In the genomic region with DNA sequence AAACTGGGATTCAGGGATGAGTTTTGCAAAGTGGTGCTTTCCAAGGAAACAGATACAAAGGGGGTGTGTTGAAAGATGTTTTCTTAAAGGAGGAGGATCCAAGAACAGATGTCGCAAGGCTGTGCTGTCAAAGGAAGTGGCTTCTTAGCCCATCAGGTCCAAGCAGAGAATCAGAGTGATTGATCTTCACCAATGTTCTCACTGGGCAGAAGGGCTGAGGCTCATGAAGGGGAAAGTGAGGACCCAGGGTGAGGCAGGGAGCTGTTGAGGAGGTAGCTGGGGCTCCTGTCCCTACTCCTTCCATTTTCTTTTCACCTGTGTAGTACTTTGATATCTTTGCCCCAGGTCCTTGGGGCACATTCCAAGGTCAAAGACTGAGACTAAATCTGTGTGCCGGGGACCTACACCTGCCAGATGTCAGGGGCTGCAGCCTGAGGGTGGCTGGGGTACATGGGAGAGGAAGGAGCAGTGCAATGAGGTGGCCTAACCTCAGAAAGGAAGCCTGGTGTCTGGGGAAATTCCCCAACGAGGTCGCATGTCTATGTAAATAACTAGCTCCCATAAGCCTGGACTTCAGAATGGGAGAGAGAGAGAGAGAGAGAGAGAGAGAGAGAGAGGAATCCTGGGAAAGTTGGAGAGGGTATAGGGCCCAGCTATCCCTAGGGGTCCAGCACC, we compare ENCODE assay signal across 10 mouse cellular contexts. TPM values are rescaled to one million over a fixed set of nuclear protein-coding genes. Genes with fewer than 3 reads are reported as not detected.
A peak's percentile ranks its signal among the peaks of the same experiment; 100 is the strongest.
DNase-seq lines count a peak whose midpoint lies in the region; ATAC-seq and TF ChIP-seq lines count a peak whose summit lies in the region.
"Had no signal": no experiment of that assay in that cellular context is flagged by ENCODE, and none has a peak within 500 bp of the region (broad histone marks: within the 10 kb centered on the region; RNA-seq: fewer than 3 reads in every experiment).

No protein-coding gene starts in this region.

- TF ChIP-seq POLR2A in small intestine, adult 2 months (IDR thresholded peaks at IDR 0.05; ENCODE audit: low read depth, low read length), result no peak

- WGBS in small intestine, adult 2 months, result 19% methylated on average over 4 of the region's 4 CpGs

- DNase-seq in A20 (ENCODE audit: low read depth, low spot score), result peak; percentile 57
- no peak for DNase-seq in layer of hippocampus, adult 9-10 months (ENCODE audit: low spot score)
- DNase-seq in retina, embryonic 14.5 days (ENCODE audit: low spot score), result no peak
- DNase-seq in right cerebral cortex, postnatal 10 days (ENCODE audit: low spot score in 2 of 2), result no peak

- H3K27ac ChIP-seq in small intestine, adult 2 months (ENCODE audit: insufficient read depth, low read depth, low read length), result peak overlapping the region; percentile 93
- H3K27ac ChIP-seq: embryonic facial prominence, embryonic 15.5 days; kidney, postnatal 0 days; liver, embryonic 15.5 days had no signal

- no peak overlapping the region for H3K4me3 ChIP-seq in small intestine, adult 2 months (ENCODE audit: low read depth, low read length)
- H3K4me3 ChIP-seq: embryonic facial prominence, embryonic 15.5 days; liver, embryonic 15.5 days had no signal

- H3K36me3 ChIP-seq in small intestine, adult 2 months (ENCODE audit: control insufficient read depth, insufficient read depth, low read length), result no peaks in the 10 kb centered on the region
- H3K36me3 ChIP-seq: embryonic facial prominence, embryonic 15.5 days; liver, embryonic 15.5 days had no signal

- no peak for TF ChIP-seq CTCF in small intestine, adult 2 months (IDR thresholded peaks at IDR 0.05; ENCODE audit: extremely low read depth, insufficient read length, insufficient replicate concordance, low read depth, low read length)

- peak; percentile 79 for ATAC-seq in CD4-positive, CD25-positive, alpha-beta regulatory T cell, adult 4 months
- ATAC-seq in granulocyte monocyte progenitor cell, adult 5-6 weeks (replicated peaks; ENCODE audit: poor library complexity, severe bottlenecking), result peak; percentile 64

- H3K27me3 ChIP-seq in small intestine, adult 2 months (ENCODE audit: control insufficient read depth, insufficient read depth, low read length), result no peaks in the 10 kb centered on the region
- H3K27me3 ChIP-seq: embryonic facial prominence, embryonic 15.5 days; liver, embryonic 15.5 days had no signal

- H3K4me1 ChIP-seq in small intestine, adult 2 months (ENCODE audit: control insufficient read depth, insufficient read depth, insufficient read length, low read length), result peaks cover 24% of the 10 kb centered on the region

RNA-seq across cellular contexts. Expression of a gene that starts 9.5 kb away (rescaled TPM):
- 100 to 1,000 TPM in 1 of 2 experiments, 10 to 100 TPM in 1; 97.4 to 167 TPM for polyA plus RNA-seq in CD4-positive, CD25-positive, alpha-beta regulatory T cell, adult 4 months (2017; shearing (Covaris generic))
- total RNA-seq in granulocyte monocyte progenitor cell, adult 5-6 weeks (2014; fragmentation: Nextera tagmentation), result 27.7 and 48.9 TPM in 2 replicates
- 25.3 and 28.0 TPM in 2 replicates for total RNA-seq in granulocyte monocyte progenitor cell, adult 5-6 weeks (2017)
- polyA plus RNA-seq in small intestine, adult 2 months (2012; rRNA removed), result 47.9 and 122 TPM in 2 replicates
